Mouse (Mus musculus) splenic B cell, adult 2 months (primary cell): ENCODE results near the gene Kdm6b.
"Not testable (repeated sequence)": the region's sequence is repeated elsewhere in the genome, so short reads cannot be mapped to it uniquely, and the experiment has no call there.

Experiments used
- DNase-seq: peaks from one replicate; pipeline ENCODE4 v3.0.0-alpha.2; 2011; ENCODE audit warnings: low read depth, low spot score
- H3K27me3 ChIP-seq: 2 replicates; pipeline ENCODE4 v1.6.1; 2012; ENCODE audit warnings: mild to moderate bottlenecking, low read length, moderate library complexity, mixed read lengths; ENCODE audit not compliant: control insufficient read depth, poor library complexity, insufficient read depth, severe bottlenecking
- H3K36me3 ChIP-seq: 2 replicates; pipeline ENCODE4 v1.6.1; 2012; ENCODE audit warnings: mild to moderate bottlenecking, low read length, moderate library complexity, mixed read lengths; ENCODE audit not compliant: control insufficient read depth, poor library complexity, insufficient read depth, severe bottlenecking

Kdm6b gene

DNA sequence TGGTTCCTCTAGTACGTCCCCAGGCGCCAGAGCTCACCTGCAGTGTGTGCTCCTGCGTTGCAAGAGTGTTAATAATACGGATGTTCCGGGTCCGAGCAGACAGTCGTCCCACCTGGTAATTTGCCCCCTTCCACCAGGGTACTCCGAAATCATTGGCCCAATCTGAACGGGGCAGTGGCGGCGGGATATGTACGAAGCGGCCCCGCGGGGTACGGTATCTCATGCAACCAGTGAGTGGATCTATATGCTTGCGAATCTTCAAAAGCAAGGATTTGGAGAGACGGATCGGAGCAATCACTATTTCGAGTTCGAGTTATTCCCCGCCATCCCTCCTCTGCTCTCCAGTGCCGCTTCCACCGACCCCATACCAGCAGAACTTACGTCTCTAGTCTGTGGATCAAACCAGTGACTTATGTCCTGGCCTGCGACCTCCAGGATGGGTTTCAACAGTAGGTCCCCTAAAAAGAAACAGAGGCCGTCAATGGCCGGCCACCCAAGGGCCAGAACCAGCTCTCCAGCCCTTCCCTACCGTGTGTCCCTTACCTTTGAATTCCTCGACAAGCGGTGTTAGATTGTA lies 18.8 kb downstream of the Kdm6b start:
- not testable (repeated sequence) for H3K36me3 ChIP-seq, H3K27me3 ChIP-seq
- peak; percentile 35 for DNase-seq

DNA sequence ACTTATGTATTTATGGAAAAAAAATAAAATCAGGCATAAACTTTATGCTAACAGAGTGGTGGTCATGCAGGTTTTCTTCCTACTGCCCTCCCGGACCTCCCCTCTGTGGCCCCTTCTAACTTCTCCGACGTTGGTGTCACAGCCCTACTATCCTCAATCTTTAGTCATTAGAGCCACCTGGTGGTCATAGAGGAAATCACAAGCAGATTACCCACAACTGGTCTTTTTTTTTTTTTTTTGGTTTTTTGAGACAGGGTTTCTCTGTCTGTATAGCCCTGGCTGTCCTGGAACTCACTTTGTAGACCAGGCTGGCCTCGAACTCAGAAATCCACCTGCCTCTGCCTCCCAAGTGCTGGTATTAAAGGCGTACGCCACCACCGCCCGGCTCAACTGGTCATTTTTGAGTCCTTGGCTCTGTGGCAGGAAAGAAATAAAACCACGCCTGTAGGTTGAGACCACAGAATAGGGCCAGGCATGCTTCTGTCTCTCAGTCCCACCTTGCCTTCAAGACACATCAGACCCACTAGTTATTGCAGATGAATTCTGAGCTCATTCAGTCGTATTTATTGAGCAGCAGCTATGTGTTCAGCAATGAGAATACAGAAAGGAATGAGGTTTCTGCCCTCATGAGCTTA lies 23.0 kb downstream of the Kdm6b start:
- Histone ChIP-seq H3K27me3 (no peaks in the 10 kb centered on the region), H3K36me3 (no peaks in the 10 kb centered on the region)
- DNase-seq = peak; percentile 88

DNA sequence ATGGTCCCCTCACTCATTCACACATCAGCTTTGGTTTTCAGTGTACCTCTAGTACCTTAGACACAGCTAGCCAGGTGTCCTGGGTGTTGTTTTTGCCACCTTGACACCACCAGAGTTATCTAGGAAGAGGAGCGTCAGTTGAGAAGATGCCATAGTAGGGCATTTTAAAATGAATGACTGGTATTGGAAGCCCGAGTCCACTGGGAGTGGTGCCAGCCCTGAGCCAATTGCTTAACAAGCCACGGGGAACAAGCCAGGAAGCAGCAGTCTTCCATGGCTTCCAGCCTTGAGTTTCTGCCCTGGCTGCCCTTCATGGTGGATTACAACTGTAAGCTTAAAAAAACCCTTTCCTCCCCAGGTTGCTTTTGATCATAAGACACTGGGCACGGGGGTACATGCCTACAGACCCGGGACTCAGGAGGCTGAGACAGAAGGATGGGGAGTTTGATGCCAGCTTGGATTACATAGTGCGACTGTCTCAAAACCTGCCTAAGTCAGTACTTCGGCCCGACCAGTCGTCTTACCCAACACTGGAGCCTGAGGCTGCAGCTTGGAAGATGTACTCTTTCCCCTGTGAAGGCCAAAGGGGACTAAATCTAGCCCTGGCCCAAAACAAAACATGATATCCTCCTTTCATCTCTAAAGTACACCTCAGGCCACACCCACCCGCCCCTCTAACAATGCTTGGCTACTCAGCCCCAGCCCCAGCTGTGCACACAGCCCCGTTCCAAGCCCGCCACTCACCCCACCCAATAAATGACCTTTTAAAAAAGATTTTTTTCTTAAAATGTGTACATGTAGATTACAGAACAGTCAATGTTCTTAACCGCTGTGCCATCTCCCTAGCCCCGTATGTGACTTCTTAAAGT lies 23.7 kb downstream of the Kdm6b start:
- H3K36me3 ChIP-seq = no peaks in the 10 kb centered on the region
- no peak for DNase-seq
- no peaks in the 10 kb centered on the region for H3K27me3 ChIP-seq

DNA sequence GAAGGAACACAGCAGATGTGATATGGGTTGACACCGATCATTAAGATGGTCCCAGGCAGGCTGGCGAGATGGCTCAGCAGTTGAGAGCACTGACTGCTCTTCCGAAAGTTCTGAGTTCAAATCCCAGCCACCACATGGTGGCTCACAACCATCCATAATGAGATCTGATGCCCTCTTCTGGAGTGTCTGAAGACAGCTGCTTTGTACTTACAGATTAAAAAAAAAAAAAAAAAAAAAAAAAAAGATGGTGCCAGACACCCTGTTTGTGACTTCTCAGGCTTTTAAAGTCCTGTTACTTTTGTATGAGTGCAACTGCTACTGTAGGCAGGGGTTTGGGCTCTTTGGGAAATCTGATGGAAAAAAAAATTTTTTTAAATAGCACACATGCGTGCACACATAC lies 24.8 kb downstream of the Kdm6b start:
- no peak for DNase-seq
- no peaks in the 10 kb centered on the region for H3K27me3 ChIP-seq
- H3K36me3 ChIP-seq = no peaks in the 10 kb centered on the region

DNA sequence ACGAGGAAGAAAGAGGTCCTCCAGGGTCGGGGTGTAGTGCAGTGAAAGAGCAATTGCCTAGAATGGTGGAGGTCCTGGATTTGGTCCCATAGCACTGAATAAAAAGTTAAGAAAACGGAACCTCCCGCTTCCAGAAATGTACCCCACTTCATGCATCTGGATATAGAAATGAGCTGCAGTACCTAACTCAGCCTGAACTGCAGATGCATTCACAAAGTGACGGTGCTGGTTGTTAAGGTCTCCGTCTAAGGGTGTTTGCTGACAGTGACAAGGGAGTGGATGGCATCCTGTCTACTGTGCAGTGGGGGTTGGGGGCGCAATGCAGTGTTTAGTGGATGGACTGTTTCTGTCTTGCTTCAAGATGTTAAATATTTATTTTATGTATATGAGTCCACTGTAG lies 26.7 kb downstream of the Kdm6b start:
- no peak for DNase-seq
- Histone ChIP-seq H3K36me3 (no peaks in the 10 kb centered on the region), H3K27me3 (no peaks in the 10 kb centered on the region)

DNA sequence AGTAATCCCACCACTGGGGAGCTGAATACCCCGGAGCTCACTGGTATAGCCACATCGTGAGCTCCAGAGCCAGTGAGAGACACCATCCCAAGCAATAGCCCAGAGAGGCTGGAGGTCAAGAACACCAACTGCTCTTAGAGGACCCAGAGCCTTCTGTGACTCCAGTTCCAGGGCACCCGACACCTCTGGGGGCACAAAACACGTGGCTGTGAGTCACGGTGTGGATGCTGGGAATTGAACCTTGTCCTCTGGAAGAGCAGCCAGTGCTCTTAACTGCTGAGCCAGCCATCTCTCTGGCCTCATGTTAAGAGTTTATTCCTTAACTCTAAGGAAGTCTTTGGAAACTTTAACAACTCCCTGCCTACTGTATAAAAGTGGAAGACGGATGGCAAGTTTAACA lies 28.5 kb downstream of the Kdm6b start:
- no peaks in the 10 kb centered on the region for H3K27me3 ChIP-seq
- no peaks in the 10 kb centered on the region for H3K36me3 ChIP-seq
- no peak for DNase-seq

DNA sequence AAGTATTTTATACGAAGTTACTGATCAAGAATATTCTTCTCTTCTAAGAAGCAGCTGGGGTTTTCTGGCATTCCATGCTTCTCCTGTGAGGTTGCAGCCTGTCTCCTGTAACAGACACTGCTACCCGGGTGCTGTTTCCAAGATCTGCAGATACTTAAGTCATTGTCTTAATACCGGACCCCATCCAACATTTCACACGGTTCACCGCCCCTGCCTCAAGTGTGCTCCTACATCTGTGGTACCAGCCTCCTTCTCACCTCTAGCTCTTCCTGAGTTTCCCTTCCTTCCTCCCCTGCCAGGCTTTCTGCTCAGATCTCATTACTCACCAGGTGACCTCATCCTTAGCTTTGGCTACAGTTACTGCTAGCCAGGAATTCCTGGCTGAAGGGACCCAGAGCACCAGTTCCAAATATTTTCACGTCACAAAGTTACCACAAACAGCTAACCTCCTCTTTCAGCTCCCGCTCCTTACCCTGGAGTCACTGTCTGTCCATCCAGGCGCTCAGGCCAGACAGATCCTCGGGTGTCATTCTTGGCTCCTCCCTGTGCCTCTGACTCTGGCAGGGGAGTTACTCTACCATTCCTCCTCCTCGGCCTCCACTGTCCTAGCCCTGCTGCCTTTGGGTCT lies 30.9 kb downstream of the Kdm6b start:
- no peak for DNase-seq
- Histone ChIP-seq H3K27me3 (no peaks in the 10 kb centered on the region), H3K36me3 (no peaks in the 10 kb centered on the region)

DNA sequence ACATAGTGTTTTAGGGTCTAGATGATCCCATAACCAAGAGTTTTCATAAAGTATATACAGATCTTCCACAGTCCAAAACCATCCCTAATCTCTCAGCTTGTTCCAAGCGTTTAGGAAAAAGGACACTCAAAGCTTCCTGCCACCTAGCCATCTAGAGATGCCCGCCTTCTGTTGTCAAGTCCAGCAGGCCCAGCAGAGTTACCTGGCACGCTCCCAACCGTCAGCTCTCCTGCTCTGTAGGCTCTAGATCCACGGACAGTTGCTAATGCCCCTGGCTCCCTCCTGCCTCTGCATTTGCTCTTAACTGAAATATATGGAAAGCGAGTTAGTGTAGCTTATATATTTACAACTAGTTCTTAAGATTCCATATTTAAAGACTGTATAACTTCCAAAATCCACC lies 32.1 kb downstream of the Kdm6b start:
- no peaks in the 10 kb centered on the region for H3K36me3 ChIP-seq
- H3K27me3 ChIP-seq = no peaks in the 10 kb centered on the region
- no peak for DNase-seq

DNA sequence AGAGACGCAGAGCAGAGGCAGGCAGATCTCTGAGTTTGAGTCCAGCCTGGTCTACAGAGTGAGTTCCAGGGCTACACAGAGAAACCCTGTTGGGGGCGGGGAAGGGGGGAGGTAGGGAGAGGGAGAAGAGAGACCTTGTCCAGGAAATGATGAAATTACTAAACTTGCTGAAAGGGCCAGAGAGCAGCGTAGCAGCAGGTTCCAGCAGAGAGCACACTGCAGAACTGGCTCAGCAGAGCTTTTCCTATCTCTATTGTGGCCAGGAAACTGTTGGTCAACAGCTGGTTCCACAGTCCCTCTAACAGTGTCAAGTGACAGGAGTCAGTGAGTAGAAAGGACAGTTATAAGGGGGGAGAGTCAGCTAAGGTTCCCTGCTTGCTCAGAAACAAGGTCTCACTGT lies 33.9 kb downstream of the Kdm6b start:
- Histone ChIP-seq H3K36me3 (no peaks in the 10 kb centered on the region), H3K27me3 (no peaks in the 10 kb centered on the region)
- DNase-seq = no peak

DNA sequence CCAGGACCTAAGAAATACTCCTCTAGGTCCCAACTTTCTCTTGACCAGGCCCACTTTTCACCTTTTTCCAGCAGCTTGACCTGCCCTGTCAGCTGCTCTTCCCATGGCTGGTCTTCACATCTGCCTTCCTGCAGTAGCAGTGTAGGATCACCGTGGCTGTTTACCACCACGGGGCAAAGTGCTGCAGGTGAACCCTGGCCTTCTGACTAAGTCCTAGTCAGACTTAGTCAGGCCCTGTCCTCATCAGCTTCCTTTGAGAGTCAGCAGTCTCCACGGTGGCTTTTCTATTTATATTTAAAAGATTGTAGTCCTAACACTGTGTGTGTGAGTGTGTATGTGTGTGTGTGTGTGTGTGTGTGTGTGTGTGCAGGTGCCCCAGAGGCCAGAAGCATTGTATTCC lies 35.7 kb downstream of the Kdm6b start:
- DNase-seq = no peak
- H3K27me3 ChIP-seq = no peaks in the 10 kb centered on the region
- 0 out of 2 replicates have a peak, but pooled peaks cover 2% of the 10 kb centered on the region for H3K36me3 ChIP-seq

DNA sequence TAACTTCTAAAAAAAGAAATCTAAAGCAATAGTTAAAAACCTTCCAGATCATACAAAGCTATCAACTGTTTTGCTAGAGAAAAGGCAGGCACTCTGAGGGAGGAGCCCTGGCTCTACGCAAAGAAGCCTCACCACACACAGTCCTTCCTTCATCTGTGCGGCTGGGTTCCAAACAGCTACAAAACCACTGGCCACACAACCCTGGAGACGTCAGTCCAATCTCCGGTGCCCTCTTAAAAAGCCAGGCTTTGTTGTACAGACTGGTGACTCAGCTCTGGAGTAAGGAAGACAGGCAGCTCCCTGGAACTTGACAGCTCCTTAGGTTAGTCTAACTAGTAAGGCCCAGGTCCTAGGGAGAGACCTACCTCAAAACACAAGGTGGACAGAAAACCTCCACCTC lies 37.8 kb downstream of the Kdm6b start:
- H3K36me3 ChIP-seq = 0 out of 2 replicates have a peak, but pooled peaks cover 2% of the 10 kb centered on the region
- no peak for DNase-seq
- no peaks in the 10 kb centered on the region for H3K27me3 ChIP-seq

DNA sequence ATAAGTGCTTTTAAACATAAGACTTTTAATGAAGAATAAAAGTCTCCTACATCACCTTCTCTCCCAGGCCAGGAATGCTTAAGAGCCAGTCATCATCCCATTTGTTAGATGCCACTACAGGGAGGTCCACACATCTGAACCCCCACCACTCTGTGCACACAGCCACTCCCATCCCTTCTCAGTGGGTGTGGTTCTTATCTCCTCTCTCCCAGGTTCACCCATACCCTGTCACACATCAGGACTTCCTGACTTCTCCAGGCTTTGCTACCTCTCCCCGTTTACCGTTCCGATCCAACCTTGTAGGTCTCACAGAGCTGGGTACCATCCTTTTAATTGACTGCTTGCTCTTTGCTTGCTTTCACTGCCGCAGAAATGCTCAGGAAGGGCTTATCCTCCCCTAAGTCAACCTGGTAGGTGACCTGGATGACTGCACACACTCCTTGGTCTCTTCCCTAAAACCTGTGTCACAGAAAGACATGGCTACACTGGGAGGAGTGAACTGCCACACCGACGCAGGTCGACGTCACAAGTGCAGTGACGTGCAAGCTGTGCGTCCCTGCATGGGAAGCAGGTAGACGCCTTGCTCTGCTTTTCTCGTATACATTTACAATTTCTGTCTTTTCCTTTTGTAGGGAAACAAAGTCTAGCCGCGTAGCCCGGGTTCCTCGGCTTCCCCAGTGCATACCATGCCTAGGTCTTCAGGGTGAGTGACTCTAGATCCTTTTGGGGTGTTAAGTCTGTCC lies 40.1 kb downstream of the Kdm6b start:
- no peak for DNase-seq
- 0 out of 2 replicates have a peak, but pooled peaks cover 2% of the 10 kb centered on the region for H3K36me3 ChIP-seq

DNA sequence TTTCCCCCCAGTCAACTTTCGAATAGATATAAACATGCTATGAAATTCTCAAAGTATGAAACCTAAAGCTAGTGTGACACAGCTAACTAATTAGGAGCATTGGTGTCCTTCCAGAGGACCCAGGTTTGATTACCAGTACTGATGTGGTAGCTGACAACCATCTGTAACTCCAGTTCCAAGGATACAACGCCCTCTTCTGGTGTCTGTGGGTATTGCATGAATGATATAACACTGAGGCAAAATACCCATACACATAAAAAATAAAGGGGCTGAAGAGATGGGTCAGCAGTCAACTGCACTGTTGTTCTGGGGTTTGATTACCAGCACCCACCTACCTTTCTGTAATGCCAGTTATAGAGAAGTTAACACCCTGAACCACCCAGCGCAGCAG lies 40.7 kb downstream of the Kdm6b start:
- no peaks in the 10 kb centered on the region for H3K27me3 ChIP-seq

More for the DNA sequence above, 40.1 kb downstream of the Kdm6b start:
- H3K27me3 ChIP-seq = no peaks in the 10 kb centered on the region

DNA sequence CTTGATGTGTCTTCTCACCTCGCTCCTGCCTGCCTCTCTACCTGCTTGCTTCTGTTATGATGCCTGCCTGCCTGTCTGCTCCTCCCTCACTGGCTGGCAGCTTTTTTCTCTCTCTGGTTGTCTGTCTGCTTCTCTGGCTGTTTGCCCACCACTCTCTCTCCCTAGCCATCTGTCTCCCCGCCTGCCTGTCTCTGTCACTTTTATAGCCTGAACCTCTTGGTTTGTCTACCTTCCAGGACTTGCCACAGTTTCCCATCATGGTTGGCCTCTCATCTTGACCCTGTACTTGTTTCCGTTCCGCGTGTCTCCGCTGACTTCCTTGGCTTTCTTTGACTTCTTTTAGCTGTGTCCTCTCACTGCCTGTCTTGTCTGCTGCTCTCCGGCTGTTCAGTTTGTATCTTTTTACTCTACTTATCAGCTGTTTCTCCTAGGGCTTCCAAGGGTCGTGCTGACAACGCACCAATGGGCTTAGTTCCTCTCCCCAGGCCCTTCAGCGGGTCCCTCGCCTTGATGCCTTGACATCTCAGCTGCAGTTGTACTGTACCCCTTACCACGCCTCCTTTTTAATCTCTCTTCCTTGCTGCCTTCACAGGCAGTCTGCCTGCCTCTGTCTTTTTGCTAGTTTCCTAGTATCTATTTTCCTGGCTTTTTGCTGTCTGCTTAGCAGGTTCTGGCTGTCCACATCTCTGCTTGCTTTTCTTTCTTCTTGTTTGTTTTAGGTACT lies 41.3 kb downstream of the Kdm6b start:
- DNase-seq = no peak
- Histone ChIP-seq H3K27me3 (no peaks in the 10 kb centered on the region), H3K36me3 (0 out of 2 replicates have a peak, but pooled peaks cover 2% of the 10 kb centered on the region)

More for the DNA sequence above, 40.7 kb downstream of the Kdm6b start:
- DNase-seq = peak; percentile 60
- 0 out of 2 replicates have a peak, but pooled peaks cover 2% of the 10 kb centered on the region for H3K36me3 ChIP-seq
